Mouse (Mus musculus): ENCODE data around the gene Psat1. TPM values are rescaled to one million over a fixed set of nuclear protein-coding genes. Genes with fewer than 3 reads are reported as not detected.

Gene Psat1
- polyA plus RNA-seq, 1 experiment from 2014 or later, result 75.1 TPM

Other genes with a start within 250 kb of the Psat1 start
- 30.0 and 33.0 TPM in 2 replicates for gene Cep78, start 37.7 kb upstream of the Psat1 start, polyA plus RNA-seq (2015; fragmentation: Nextera tagmentation; extraction: Ambion mirVana)
- 29.9 and 34.6 TPM in 2 replicates for gene Gnaq, start 185.5 kb upstream of the Psat1 start, polyA plus RNA-seq (2015; fragmentation: Nextera tagmentation; extraction: Ambion mirVana)

Measured in embryonic facial prominence, embryonic 13.5 days (tissue).